Mouse (Mus musculus) small intestine, adult 2 months (tissue): ENCODE results near the gene Rrp7a.

Source experiments
- CTCF ChIP-seq: fragments of 200-500 bp; IDR thresholded peaks from 2 replicates; pipeline ENCODE4 v1.5.1; 2012; ENCODE audit warnings: low read depth, mild to moderate bottlenecking, control low read depth, inconsistent platforms, low read length, moderate library complexity, mixed read lengths; ENCODE audit not compliant: insufficient replicate concordance, insufficient read length; ENCODE audit errors: extremely low read depth
- POLR2A ChIP-seq: fragments of 200-500 bp; IDR thresholded peaks from 2 replicates; pipeline ENCODE4 v1.6.1; 2012; ENCODE audit warnings: low read depth, mild to moderate bottlenecking, control low read depth, inconsistent platforms, low read length, moderate library complexity

DNA sequence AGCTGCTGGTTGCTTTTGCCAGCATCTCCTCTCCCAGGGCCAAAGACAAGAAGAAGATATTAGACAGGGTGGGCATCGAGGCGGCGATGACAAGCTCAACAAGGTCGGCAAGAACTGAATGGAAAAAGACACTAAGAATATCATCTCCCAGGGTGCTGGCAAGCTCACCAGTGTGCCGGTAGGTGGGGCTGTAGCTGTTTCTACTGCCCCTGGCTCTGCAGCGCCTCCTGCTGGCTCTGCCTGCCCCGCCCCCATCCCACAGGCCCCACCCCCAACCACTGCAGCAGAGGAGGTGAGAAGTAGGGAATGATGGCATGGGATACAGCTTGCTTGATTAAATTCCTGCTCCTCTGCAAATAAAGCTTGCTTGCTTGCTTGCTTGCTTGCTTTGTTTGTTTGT, 36.7 kb downstream of the Rrp7a start:
- TF ChIP-seq POLR2A (no peak), CTCF (peak; percentile 99)
